Mouse (Mus musculus) ES-Bruce4 (cell line): ENCODE data around the gene Mypn.

Source experiments
- CTCF ChIP-seq: IDR thresholded peaks from one replicate; pipeline ENCODE4 v1.8.1; 2011; ENCODE audit warnings: low read depth, low read length
- POLR2A ChIP-seq: IDR thresholded peaks from one replicate; pipeline ENCODE4 v1.8.1; 2011; ENCODE audit warnings: low read length; ENCODE audit not compliant: insufficient read depth

DNA sequence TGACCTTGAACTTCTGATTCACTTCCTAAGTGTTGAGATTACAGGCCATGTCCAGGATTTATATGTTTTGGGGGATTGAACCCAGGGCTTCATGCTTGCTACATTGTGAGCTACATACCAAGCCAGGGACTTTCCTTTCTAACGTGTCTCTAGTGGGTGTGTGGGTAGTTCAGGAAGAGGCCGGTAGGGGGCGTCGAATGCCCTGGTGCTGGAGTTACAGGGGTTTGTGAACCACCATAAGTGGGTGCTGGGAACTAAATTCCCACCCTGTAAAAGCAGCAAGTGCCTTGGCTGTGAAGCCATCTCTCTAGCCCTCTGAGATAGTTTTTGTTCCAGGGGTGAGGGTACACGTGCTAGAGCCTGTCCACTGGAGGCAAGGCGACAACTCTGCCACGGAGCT, 73.3 kb downstream of the Mypn start:
- TF ChIP-seq CTCF (peak; percentile 61), POLR2A (no peak)
